Mouse (Mus musculus) spleen, postnatal 36 days (tissue): ENCODE results near the gene Lamb1.

ENCODE experiments used
- DNase-seq, 2 experiments: peaks; one replicate each; pipeline ENCODE4 v3.0.0; 2022; ENCODE audit warnings: low spot score in 2 of 2, mixed read lengths in 1 of 2

Lamb1 gene

GRCm38 (mm10) chr12:31252259-31252658, 12.8 kb upstream of the Lamb1 start:
- DNase-seq: no peak

GRCm38 (mm10) chr12:31254978-31255377, 10.1 kb upstream of the Lamb1 start:
- DNase-seq: no peak

- no peak for DNase-seq
These were observed 8.7 kb upstream of the Lamb1 start for GRCm38 (mm10) chr12:31256121-31256903.

GRCm38 (mm10) chr12:31261882-31262281, 3.2 kb upstream of the Lamb1 start:
- DNase-seq: no peak

GRCm38 (mm10) chr12:31263921-31264320, 1.1 kb upstream of the Lamb1 start:
- DNase-seq: no peak

GRCm38 (mm10) chr12:31265722-31266431, 843 bp downstream of the Lamb1 start:
- DNase-seq: no peak

- DNase-seq: no peak
These were observed 1.7 kb downstream of the Lamb1 start for GRCm38 (mm10) chr12:31266686-31267085.

- DNase-seq: no peak
These were observed 2.3 kb downstream of the Lamb1 start for GRCm38 (mm10) chr12:31267363-31267762.

- DNase-seq: no peak
These were observed 3.3 kb downstream of the Lamb1 start for GRCm38 (mm10) chr12:31268315-31268714.

GRCm38 (mm10) chr12:31269020-31269597, 4.1 kb downstream of the Lamb1 start:
- no peak for DNase-seq

- no peak for DNase-seq
These were observed 5.3 kb downstream of the Lamb1 start for GRCm38 (mm10) chr12:31270361-31270760.

GRCm38 (mm10) chr12:31270776-31271175, 5.7 kb downstream of the Lamb1 start:
- no peak for DNase-seq

- DNase-seq: no peak
These were observed 6.5 kb downstream of the Lamb1 start for GRCm38 (mm10) chr12:31271361-31272011.

- no peak for DNase-seq
These were observed 7.1 kb downstream of the Lamb1 start for GRCm38 (mm10) chr12:31272012-31272735.

- DNase-seq: no peak
These were observed 7.8 kb downstream of the Lamb1 start for GRCm38 (mm10) chr12:31272846-31273245.

- DNase-seq: no peak
These were observed 8.6 kb downstream of the Lamb1 start for GRCm38 (mm10) chr12:31273646-31274045.

GRCm38 (mm10) chr12:31275411-31275810, 10.4 kb downstream of the Lamb1 start:
- DNase-seq: no peak

GRCm38 (mm10) chr12:31278270-31278669, 13.2 kb downstream of the Lamb1 start:
- DNase-seq: no peak

GRCm38 (mm10) chr12:31280318-31280717, 15.3 kb downstream of the Lamb1 start:
- DNase-seq: no peak

GRCm38 (mm10) chr12:31281100-31281591, 16.1 kb downstream of the Lamb1 start:
- DNase-seq: no peak

GRCm38 (mm10) chr12:31282241-31282640, 17.2 kb downstream of the Lamb1 start:
- DNase-seq: no peak
